Mouse (Mus musculus): ENCODE data around the gene Ghrh. TPM values are rescaled to one million over a fixed set of nuclear protein-coding genes. Genes with fewer than 3 reads are reported as not detected.

Gene Ghrh
- polyA plus RNA-seq, 1 experiment: 2.1 TPM

DNA sequence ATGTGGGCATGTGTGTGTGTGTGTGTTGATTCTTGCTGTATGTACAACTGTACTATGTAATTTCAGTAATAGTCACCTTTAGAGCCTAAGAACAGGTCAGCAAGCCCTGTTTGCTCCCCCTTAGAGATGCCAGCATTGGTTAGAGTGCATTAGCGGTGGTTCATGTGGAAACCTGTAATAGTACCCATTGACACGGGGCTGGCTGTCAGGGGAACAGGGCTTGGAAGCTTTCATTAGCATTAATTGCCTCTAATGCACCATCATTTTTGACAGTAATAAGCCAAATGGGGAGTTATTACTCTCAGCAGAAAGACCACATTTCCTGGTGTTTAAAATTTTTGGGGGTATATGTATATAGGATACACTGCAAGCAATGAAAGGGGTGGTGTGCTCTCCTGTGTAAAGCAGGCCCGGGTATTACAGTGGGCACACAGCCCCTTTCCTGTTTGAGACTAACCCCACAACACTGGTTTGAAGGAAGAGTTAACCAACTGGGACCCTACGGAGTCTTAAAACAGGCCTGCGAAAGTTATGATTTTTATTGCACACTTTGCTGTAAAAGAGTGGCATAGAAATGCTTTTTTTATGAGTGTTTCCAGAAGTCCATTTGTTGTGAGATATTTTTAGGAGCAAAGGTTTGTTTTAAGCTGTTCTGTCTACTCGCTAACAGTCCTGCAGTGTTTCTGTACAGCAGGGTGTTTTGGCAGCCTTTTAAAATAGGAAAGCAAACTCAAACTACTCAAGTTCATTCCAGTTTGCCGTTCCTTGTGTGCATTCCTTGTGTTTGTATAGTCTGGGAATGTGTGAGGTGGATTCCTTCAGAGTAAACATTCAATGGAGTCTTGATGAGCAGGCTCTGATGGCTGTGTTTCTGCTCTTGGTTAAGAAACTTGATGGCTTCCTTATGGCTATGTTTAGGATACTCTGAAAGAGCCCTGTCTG is 40.9 kb downstream of the Ghrh start:
- TF ChIP-seq CTCF (IDR thresholded peaks at IDR 0.05; ENCODE audit: borderline replicate concordance, extremely low read depth, insufficient read depth, insufficient read length): no peak
- no peak for TF ChIP-seq POLR2A (IDR thresholded peaks at IDR 0.05; ENCODE audit: borderline replicate concordance, extremely low read depth, insufficient read depth, insufficient read length, poor library complexity, severe bottlenecking)
- peak; percentile 69 for DNase-seq (ENCODE audit: low read depth)

GRCm38 (mm10) chr2:157303096-157303495 is 44.2 kb downstream of the Ghrh start:
- TF ChIP-seq CTCF (IDR thresholded peaks at IDR 0.05; ENCODE audit: borderline replicate concordance, extremely low read depth, insufficient read depth, insufficient read length) (no peak), POLR2A (IDR thresholded peaks at IDR 0.05; ENCODE audit: borderline replicate concordance, extremely low read depth, insufficient read depth, insufficient read length, poor library complexity, severe bottlenecking) (no peak)
- peak; percentile 61 for DNase-seq (ENCODE audit: low read depth)

DNA sequence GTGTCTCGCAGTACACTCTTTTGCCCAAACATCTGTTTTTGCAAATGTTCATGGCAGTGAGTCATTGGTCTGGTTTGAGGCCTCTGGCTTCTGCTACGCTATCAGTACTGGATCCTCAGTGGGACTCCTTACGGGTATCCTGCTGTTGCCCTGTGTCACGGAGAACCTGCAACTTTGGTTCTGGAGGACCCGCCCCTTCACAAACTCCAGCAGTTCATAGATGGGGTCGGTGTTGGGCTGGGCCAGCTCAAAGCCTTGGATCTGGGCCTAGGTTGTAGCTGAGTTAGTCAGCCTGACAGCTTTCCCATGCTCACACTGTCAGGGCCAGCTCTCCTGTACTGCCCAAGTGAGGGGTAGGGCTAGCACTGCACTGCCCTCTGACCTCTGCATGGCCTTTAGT is 47.3 kb downstream of the Ghrh start:
- DNase-seq (ENCODE audit: low read depth): no peak
- no peak for TF ChIP-seq CTCF (IDR thresholded peaks at IDR 0.05; ENCODE audit: borderline replicate concordance, extremely low read depth, insufficient read depth, insufficient read length)
- TF ChIP-seq POLR2A (IDR thresholded peaks at IDR 0.05; ENCODE audit: borderline replicate concordance, extremely low read depth, insufficient read depth, insufficient read length, poor library complexity, severe bottlenecking): no peak

DNA sequence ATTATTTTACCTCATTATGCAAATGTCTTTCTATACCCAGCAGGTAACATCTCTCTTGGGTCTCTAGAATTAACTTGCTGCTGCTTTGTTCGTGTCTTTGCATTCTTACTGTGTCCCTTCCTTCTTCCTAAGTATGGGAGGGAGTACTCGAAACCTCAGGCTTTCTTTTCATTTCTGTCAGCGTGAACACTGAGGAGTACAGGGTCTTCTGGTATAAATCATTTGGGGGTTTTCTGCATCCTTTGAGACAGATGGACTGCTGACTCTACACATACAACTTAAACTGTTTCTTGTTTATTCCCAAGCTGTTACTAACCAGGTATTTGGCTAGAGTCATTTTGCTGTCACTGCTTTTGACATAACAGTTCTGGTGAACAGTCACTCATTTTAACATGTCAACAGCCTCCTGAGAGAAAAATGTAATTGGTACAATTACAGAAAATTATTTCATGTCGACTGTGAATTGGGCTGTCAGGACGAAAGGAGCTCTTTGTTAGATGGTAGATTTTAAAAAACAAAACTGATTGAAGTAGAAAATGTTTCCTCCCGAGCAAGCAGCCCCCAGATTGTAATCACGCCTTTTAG is 51.1 kb downstream of the Ghrh start:
- TF ChIP-seq POLR2A (IDR thresholded peaks at IDR 0.05; ENCODE audit: borderline replicate concordance, extremely low read depth, insufficient read depth, insufficient read length, poor library complexity, severe bottlenecking) (no peak), CTCF (IDR thresholded peaks at IDR 0.05; ENCODE audit: borderline replicate concordance, extremely low read depth, insufficient read depth, insufficient read length) (no peak)
- peak; percentile 76 for DNase-seq (ENCODE audit: low read depth)

DNA sequence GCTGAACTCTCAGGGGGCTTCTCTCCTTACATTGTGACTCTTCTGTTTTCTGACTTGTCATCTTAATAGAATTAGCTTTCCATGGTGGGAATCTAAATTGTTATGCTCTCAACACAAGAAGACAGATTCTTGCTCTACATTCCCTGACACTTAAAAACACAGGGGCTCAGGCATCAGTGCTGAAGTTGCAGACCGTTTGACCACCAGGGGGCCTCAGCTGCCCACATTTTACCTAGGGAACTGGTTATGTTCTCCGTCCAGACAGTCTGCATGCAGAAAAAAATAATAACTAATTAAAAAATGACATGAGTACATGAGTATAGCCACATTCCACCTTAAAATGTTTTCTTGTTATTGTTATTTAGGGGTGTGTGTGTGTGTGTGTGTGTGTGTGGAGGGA is 55.2 kb downstream of the Ghrh start:
- TF ChIP-seq POLR2A (IDR thresholded peaks at IDR 0.05; ENCODE audit: borderline replicate concordance, extremely low read depth, insufficient read depth, insufficient read length, poor library complexity, severe bottlenecking) (no peak), CTCF (IDR thresholded peaks at IDR 0.05; ENCODE audit: borderline replicate concordance, extremely low read depth, insufficient read depth, insufficient read length) (peak; percentile 88)

GRCm38 (mm10) chr2:157288996-157289395 is 58.3 kb downstream of the Ghrh start:
- TF ChIP-seq CTCF (IDR thresholded peaks at IDR 0.05; ENCODE audit: borderline replicate concordance, extremely low read depth, insufficient read depth, insufficient read length): no peak
- DNase-seq (ENCODE audit: low read depth): no peak

More for the DNA sequence above, 55.2 kb downstream of the Ghrh start:
- peak; percentile 88 for DNase-seq (ENCODE audit: low read depth)

GRCm38 (mm10) chr2:157287542-157287941 is 59.8 kb downstream of the Ghrh start:
- no peak for TF ChIP-seq POLR2A (IDR thresholded peaks at IDR 0.05; ENCODE audit: borderline replicate concordance, extremely low read depth, insufficient read depth, insufficient read length, poor library complexity, severe bottlenecking)
- peak; percentile 72; the same call in 1 of the 2 replicates for TF ChIP-seq CTCF (IDR thresholded peaks at IDR 0.05; ENCODE audit: borderline replicate concordance, extremely low read depth, insufficient read depth, insufficient read length)

DNA sequence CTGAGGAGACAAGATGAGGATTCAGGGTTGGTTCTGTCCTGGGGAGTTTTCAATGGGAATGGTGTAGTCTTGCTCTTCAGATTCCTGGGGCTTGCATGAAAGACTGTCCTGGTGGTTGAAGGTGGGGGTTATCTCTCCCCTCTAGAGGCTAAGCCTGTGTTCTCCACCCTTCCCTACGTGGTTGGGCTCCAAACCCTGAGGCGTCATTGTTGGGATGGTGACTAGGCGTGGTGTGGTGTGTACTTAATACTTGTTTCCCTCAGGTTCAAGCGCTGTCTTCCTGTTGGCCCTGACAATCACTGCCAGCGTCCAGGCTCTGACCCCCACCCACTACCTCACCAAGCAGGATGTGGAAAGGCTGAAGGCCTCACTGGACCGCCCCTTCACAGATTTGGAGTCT is 64.0 kb downstream of the Ghrh start:
- TF ChIP-seq POLR2A (IDR thresholded peaks at IDR 0.05; ENCODE audit: borderline replicate concordance, extremely low read depth, insufficient read depth, insufficient read length, poor library complexity, severe bottlenecking): no peak
- TF ChIP-seq CTCF (IDR thresholded peaks at IDR 0.05; ENCODE audit: borderline replicate concordance, extremely low read depth, insufficient read depth, insufficient read length): no peak
- no peak for DNase-seq (ENCODE audit: low read depth)

More at GRCm38 (mm10) chr2:157287542-157287941, 59.8 kb downstream of the Ghrh start:
- DNase-seq (ENCODE audit: low read depth): peak; percentile 85

Other genes with a start within 250 kb of the Ghrh start
- 15.0 and 19.2 TPM in 2 replicates for gene Samhd1, start 212.2 kb downstream of the Ghrh start, polyA plus RNA-seq (2012; rRNA removed)
- gene Rbl1, start 143.0 kb downstream of the Ghrh start, polyA plus RNA-seq (2012; rRNA removed): 12.9 and 15.4 TPM in 2 replicates
- 195 and 208 TPM in 2 replicates for gene Rpn2, start 68.5 kb downstream of the Ghrh start, polyA plus RNA-seq (2012; rRNA removed)
- 0.34 and 0.38 TPM in 2 replicates for gene Mroh8, start 68.0 kb downstream of the Ghrh start, polyA plus RNA-seq (2012; rRNA removed)
- 80.2 and 93.0 TPM in 2 replicates for gene Manbal, start 20.1 kb upstream of the Ghrh start, polyA plus RNA-seq (2012; rRNA removed)
- gene Src, start 70.9 kb upstream of the Ghrh start, polyA plus RNA-seq (2012; rRNA removed): 87.7 and 98.1 TPM in 2 replicates
- 8,068 and 9,838 TPM in 2 replicates for gene Nnat, start 212.6 kb upstream of the Ghrh start, polyA plus RNA-seq (2012; rRNA removed)
- gene Blcap, start 223.8 kb upstream of the Ghrh start, polyA plus RNA-seq (2012; rRNA removed): 225 and 231 TPM in 2 replicates

Data from brain, embryonic 14.5 days (tissue).